Mouse (Mus musculus): ENCODE results near the gene Pts.

- no peak for TF ChIP-seq POLR2A (IDR thresholded peaks at IDR 0.05; ENCODE audit: low read depth, low read length)
- no peak for TF ChIP-seq EP300 (IDR thresholded peaks at IDR 0.05; ENCODE audit: low read length)
- no peak for TF ChIP-seq CHD2 (IDR thresholded peaks at IDR 0.05; ENCODE audit: low read length)
- TF ChIP-seq NRF1 (IDR thresholded peaks at IDR 0.05; ENCODE audit: low read depth, low read length), result no peak
- no peak for TF ChIP-seq TCF12 (IDR thresholded peaks at IDR 0.05; ENCODE audit: low read depth, low read length)
- TF ChIP-seq USF2 (conservative IDR thresholded peaks at IDR 0.05; ENCODE audit: low read depth, low read length), result no peak
- no peak for TF ChIP-seq CTCF (conservative IDR thresholded peaks at IDR 0.05 in 1 of 2, IDR thresholded peaks at IDR 0.05 in 1 of 2; ENCODE audit: low read depth in 2 of 2, low read length in 2 of 2)
These were observed 45.8 kb downstream of the Pts start for GRCm38 (mm10) chr9:50482743-50483142.

All from CH12.LX (cell line).